Mouse (Mus musculus) hematopoietic stem cell, adult 5-6 weeks (primary cell): ENCODE measurements at regions not wholly inside any gene's neighbourhood (a gene's known extent, or its start where the extent isn't known, plus 50 kb on each side); places are given as distances from the start of the nearest gene placed in this dataset.
"Not testable (repeated sequence)": the region's sequence is repeated elsewhere in the genome, so short reads cannot be mapped to it uniquely, and the experiment has no call there.

ENCODE experiments used
- ATAC-seq, 2 experiments: fragments of 125-278 bp in 1 of 2; replicated peaks in 1 of 2; 2 replicates each; pipeline ENCODE4 v1.8.0; 2016 to 2017; ENCODE audit warnings: inconsistent platforms in 2 of 2, mild to moderate bottlenecking in 2 of 2, moderate number of reproducible peaks in 2 of 2, low read depth in 1 of 2, moderate TSS enrichment in 1 of 2; ENCODE audit not compliant: low FRiP score in 2 of 2, poor library complexity in 2 of 2, severe bottlenecking in 2 of 2, insufficient read depth in 1 of 2, low TSS enrichment in 1 of 2

GRCm38 (mm10) chr12:107188055-107188454 is 300.4 kb upstream of the 3110018I06Rik start:
- no peak for ATAC-seq

- ATAC-seq, result no peak
Measured at GRCm38 (mm10) chr12:107198389-107199018, 289.9 kb upstream of the 3110018I06Rik start.

GRCm38 (mm10) chr12:107200903-107201302 is 287.5 kb upstream of the 3110018I06Rik start:
- no peak for ATAC-seq

DNA sequence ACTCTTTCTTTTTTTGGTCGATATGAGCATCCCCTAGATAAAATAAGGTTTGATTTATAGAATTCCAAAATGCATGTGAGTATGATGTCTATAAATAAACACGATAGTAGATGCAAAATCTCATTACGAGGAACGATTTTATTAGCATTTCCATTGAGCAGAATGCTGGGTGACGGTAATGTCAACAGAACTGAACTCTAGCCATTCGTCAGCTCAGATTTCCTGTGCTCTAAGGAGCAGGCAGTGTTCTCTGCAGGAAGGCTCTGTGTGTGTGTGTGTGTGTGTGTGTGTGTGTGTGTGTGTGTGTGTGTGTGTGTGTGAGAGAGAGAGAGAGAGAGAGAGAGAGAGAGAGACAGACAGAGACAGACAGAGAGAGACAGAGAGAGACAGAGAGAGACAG is 279.6 kb upstream of the 3110018I06Rik start:
- ATAC-seq, result not testable (repeated sequence)

DNA sequence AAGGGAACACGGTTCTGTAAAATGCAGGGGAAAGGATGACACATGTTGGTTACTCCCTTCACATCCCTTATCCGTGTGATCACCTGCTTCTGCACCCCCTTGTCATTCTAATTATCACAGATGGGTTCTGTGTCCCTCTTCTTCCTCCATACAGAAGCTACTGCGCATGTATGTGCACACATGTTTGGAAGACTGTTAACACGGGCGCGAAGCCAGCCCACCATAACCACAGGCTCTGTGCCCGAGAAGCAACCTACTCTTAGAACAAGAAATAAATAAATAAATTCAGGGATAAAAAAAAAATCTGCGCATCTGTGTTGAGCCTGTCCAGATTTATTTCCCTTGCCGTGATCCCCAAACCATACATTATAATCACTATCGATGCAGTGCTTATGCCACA is 275.6 kb upstream of the 3110018I06Rik start:
- no peak for ATAC-seq

- no peak for ATAC-seq
Measured at GRCm38 (mm10) chr12:107216119-107216518, 272.3 kb upstream of the 3110018I06Rik start.

- no peak for ATAC-seq
Measured at GRCm38 (mm10) chr12:107221276-107221970, 267.0 kb upstream of the 3110018I06Rik start.

- no peak for ATAC-seq
Measured at GRCm38 (mm10) chr12:107222106-107222505, 266.3 kb upstream of the 3110018I06Rik start.

DNA sequence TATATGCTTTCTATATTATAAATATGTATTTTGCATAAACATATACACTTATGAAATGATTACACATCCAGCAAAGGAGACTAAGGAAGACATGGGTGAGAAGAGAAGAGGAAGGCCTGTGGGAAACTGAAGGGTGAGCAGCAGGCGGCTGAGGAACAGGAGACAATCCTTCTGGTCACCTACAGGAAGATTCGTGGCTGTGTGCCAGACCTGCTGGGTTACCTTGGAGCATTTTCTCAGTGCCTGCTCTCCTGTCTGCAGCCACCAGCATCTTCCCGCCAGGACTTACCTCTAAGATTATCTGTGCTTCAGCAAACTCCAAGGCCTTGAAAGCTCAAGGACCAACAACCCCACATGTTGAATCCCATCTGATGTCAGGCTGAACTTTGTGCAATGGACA is 258.3 kb upstream of the 3110018I06Rik start:
- no peak for ATAC-seq

DNA sequence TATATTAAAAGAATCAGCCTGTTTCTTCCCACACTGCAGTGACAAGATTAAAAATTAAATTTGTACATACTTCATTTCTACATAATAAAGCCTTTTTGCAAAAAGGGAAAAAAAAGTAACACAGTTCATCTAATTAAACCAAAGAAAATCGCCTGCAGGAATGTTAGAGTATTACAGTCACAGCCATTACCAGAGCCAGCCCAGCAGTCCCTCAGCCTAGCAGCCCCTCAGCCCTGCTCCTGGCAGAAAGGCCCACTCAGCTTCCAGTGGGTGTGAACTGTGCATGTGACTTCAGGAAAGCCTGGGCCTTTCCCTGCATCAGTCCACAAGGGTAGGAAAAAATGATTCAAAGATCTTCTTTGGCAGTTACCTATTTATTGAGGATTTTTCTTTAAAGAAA is 256.8 kb upstream of the 3110018I06Rik start:
- no peak for ATAC-seq

DNA sequence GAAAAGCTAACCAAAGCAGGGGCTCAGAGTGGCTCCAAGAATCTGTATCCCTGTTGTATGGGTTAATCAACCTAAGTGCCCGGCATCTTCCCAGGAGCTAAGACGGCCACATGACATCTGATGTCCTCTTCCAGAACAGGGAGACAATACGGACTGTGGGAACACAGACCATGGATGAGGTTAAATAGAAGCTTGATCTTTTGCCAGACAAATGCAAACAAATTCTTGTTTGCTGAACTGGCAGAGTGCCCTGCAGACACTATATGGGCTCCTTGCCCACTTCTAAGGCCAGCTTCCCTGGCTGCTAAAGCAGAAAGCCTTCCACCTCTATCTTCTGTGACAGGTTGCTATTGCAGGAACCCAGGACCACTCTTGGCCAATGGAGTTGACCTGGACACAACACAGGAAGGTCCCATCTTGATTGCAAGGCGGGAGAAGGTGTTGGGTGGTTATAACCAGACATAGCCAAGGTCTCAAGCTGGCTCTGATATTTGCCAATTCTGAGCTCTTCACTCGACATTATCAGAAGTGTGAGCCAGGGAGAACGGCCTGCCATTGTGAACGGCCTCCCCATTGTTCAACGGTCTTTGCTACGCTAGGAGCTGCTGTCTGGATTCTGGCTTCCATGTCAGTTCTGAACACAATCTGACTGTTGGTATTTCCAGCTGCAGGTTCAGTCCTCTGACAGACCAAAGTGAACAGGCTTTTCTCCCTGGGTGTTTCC is 237.5 kb upstream of the 3110018I06Rik start:
- ATAC-seq, result no peak

DNA sequence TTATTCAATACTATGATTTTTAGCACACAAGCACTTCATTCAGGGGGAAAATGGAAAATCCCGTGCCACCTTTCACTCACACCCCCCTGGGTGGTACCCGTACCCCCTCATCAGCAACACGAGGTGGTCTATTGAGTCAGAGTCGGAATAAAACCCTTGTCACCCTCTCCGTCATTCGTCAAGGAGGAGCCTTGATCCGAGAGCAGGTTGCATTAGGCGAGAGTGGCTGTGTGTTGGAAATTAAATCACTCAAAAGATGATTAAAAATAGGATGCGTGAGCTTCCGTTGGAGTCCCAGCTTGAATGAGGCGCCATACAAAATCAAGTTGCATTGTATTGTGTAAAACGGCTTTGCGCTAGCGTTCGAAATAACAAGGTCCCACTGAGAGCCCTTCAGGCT is 236.5 kb upstream of the 3110018I06Rik start:
- ATAC-seq, result no peak

- no peak for ATAC-seq
Measured at GRCm38 (mm10) chr12:107262076-107262475, 226.4 kb upstream of the 3110018I06Rik start.

DNA sequence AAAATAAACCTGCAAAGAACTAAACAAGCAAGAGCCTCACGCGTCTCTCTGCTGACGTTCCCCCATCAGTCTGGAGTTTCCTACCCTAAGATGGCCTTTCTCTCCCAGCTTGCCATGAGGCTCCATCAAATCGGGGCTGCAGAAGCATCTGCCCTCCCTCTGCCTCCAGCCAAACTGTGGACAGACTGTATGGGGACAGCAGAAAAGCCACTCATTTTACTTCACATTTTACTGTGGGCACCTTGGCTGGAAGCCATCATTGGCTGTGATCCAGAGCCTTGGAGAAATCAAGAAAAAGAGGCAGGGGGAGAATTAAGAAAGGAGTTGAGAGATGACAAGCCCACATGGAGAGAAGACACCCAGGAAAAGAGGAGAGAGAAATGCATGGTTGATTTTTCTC is 225.9 kb upstream of the 3110018I06Rik start:
- ATAC-seq, result no peak

- no peak for ATAC-seq
Measured at GRCm38 (mm10) chr12:107266696-107267095, 221.7 kb upstream of the 3110018I06Rik start.

DNA sequence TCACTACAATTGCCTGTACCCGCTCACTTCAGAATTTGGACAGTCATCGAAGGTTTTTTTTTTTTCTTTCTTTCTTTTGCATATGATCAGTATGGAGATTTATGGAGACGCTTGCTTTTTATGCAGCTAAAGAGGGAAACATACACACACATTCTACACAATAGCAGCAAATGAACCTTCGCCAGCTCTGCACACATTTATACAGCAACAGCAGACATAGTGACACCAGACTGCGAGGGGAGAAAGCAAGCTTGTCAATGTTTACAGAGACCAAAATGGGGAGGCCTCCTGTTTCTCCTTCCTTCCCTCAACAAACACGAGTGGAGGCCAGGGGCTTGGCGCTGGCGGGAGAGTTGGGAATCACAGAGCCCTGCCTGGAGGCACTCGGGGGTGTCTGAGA is 202.8 kb upstream of the 3110018I06Rik start:
- no peak for ATAC-seq

GRCm38 (mm10) chr12:107291377-107291776 is 197.1 kb upstream of the 3110018I06Rik start:
- ATAC-seq, result no peak

DNA sequence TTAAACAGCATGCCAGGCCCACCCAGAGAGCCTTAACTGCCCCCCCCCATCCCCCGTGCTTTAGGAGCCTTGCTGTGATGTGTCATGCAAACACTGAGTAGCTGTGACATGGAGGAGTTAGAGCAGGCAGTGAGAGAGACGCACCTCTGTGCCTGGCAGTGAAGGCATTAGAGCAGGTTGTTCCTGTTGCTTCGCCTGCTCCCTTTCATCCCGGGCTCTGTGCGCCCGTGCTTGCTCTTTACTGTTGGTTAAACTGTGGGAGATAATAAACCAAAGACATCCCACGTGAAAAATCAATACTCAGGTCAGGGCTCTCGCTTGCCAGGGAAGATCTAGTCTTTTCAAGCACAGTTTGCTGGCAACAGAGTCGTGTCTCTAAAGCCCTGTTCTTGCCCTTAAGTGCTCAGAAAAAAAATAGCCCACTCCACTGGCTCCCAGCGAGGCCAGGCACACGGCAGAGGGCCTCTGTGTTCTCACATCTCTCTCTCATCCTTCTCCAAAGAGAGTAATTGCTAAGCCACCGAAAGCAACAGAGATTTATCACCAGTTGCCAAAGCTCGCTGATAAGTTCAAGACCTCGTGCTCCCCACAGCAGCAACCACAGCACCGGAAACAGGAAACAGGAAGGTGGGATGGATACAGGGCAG is 181.2 kb upstream of the 3110018I06Rik start:
- ATAC-seq, result no peak
